Comparison of ENCODE assay signal across 18 mouse cellular contexts in the genomic region with DNA sequence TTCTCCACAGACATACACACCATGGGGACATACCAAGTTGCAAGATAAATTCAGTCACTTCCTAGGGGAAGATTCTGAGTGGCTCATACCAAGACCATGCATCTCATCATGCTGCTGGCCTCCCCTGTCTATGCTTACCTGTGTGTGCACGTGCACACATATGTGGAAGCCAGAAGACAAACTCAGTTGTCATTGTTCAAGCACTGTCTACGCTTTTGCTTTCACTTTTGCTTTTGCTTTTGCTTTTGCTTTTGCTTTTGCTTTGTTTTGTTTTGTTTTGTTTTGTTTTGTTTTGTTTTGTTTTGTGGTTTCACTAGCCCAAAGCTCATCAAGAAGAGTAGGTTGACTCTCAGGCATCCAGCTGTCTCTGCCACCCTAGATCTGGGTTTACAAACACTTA.
"Had no signal": no experiment of that assay in that cellular context is flagged by ENCODE, and none has a peak within 500 bp of the region (broad histone marks: within the 10 kb centered on the region; RNA-seq: fewer than 3 reads in every experiment).

No protein-coding gene starts in this region.

- H3K4me1 ChIP-seq: liver, embryonic 12.5 days; stomach, embryonic 15.5 days had no signal

- H3K27ac ChIP-seq: kidney, postnatal 0 days; limb, embryonic 13.5 days; liver, embryonic 12.5 days; neural tube, embryonic 12.5 days; stomach, embryonic 15.5 days had no signal

- H3K36me3 ChIP-seq: limb, embryonic 13.5 days; liver, embryonic 12.5 days; neural tube, embryonic 12.5 days; stomach, embryonic 15.5 days had no signal

- H3K4me3 ChIP-seq: limb, embryonic 13.5 days; liver, embryonic 12.5 days; myocyte; neural tube, embryonic 12.5 days; stomach, embryonic 15.5 days had no signal

- H3K27me3 ChIP-seq: limb, embryonic 13.5 days; liver, embryonic 12.5 days; neural tube, embryonic 12.5 days; stomach, embryonic 15.5 days had no signal

- DNase-seq: kidney, adult 9 months; kidney, postnatal 36 days; layer of hippocampus, adult 9-11 months; layer of hippocampus, postnatal 36 days; lung, embryonic 14.5 days; lung, postnatal 10 days; lung, postnatal 4 days; midbrain, embryonic 14.5 days; retina, postnatal 1 day; right cerebral cortex, postnatal 4 days; thymus, adult 2 months; thymus, postnatal 25 days had no signal

- ATAC-seq: liver, embryonic 12.5 days had no signal

- H3K9me3 ChIP-seq: limb, embryonic 13.5 days; liver, embryonic 12.5 days; neural tube, embryonic 12.5 days; stomach, embryonic 15.5 days had no signal

- H3K9ac ChIP-seq: limb, embryonic 13.5 days; liver, embryonic 12.5 days; lung, embryonic 14.5 days; neural tube, embryonic 12.5 days; stomach, embryonic 15.5 days had no signal
